Mouse (Mus musculus) CH12.LX (cell line): ENCODE data around the gene Stk24.

ENCODE experiments used
- CHD2 ChIP-seq: IDR thresholded peaks from 2 replicates; pipeline ENCODE4 v1.6.1; 2011; ENCODE audit warnings: low read length, improper control_type of control experiment
- CTCF ChIP-seq, 2 experiments: IDR thresholded peaks in 1 of 2; conservative IDR thresholded peaks in 1 of 2; 2 replicates each; pipeline ENCODE4 v1.5.1; 2011 to 2012; ENCODE audit warnings: low read depth in 2 of 2, low read length in 2 of 2, improper control_type of control experiment in 1 of 2, inconsistent platforms in 1 of 2, mild to moderate bottlenecking in 1 of 2, moderate library complexity in 1 of 2
- HCFC1 ChIP-seq: IDR thresholded peaks from 2 replicates; pipeline ENCODE4 v1.6.1; 2012; ENCODE audit warnings: low read depth, mild to moderate bottlenecking, inconsistent platforms, low read length, improper control_type of control experiment
- MAX ChIP-seq: IDR thresholded peaks from 2 replicates; pipeline ENCODE4 v1.6.1; 2011; ENCODE audit warnings: low read length, improper control_type of control experiment
- MXI1 ChIP-seq: IDR thresholded peaks from 2 replicates; pipeline ENCODE4 v1.6.1; 2011; ENCODE audit warnings: mild to moderate bottlenecking, low read depth, low read length, improper control_type of control experiment
- POLR2A ChIP-seq: IDR thresholded peaks from 2 replicates; pipeline ENCODE4 v1.6.1; 2011; ENCODE audit warnings: low read depth, mild to moderate bottlenecking, improper control_type of control experiment, low read length
- ZNF384 ChIP-seq: IDR thresholded peaks from 2 replicates; pipeline ENCODE4 v1.6.1; 2012; ENCODE audit warnings: low read depth, low read length, improper control_type of control experiment, inconsistent platforms

GRCm38 (mm10) chr14:121406943-121407342, 27.1 kb upstream of the Stk24 start:
- TF ChIP-seq POLR2A (no peak), CTCF (conservative IDR thresholded peaks at IDR 0.05 in 1 of 2, IDR thresholded peaks at IDR 0.05 in 1 of 2; ENCODE audit: low read depth in 2 of 2, low read length in 2 of 2) (no peak), MXI1 (no peak), CHD2 (no peak), MAX (no peak), HCFC1 (no peak), ZNF384 (no peak)
